Mouse (Mus musculus) G1E (cell line): ENCODE results near the gene 4932414N04Rik.

ENCODE experiments used
- CTCF ChIP-seq: IDR thresholded peaks from 2 replicates; pipeline ENCODE4 v1.5.1; 2012; ENCODE audit warnings: low read depth, low read length, inconsistent platforms, mixed read lengths
- GATA1 ChIP-seq: IDR thresholded peaks from 2 replicates; pipeline ENCODE4 v1.6.1; 2012; ENCODE audit warnings: borderline replicate concordance, low read length, inconsistent platforms, mixed read lengths
- GATA2 ChIP-seq: IDR thresholded peaks from 2 replicates; pipeline ENCODE4 v1.6.1; 2012; ENCODE audit warnings: low read depth, low read length, inconsistent platforms, borderline replicate concordance
- POLR2AphosphoS5 ChIP-seq: IDR thresholded peaks from 2 replicates; pipeline ENCODE4 v1.6.1; 2012; ENCODE audit warnings: low read depth, low read length, inconsistent platforms; ENCODE audit not compliant: insufficient replicate concordance

GRCm38 (mm10) chr2:68794181-68794580 is 137.9 kb downstream of the 4932414N04Rik start:
- TF ChIP-seq CTCF (no peak), GATA1 (no peak), GATA2 (no peak), POLR2AphosphoS5 (no peak)
